Comparison of ENCODE assay signal across 10 mouse cellular contexts in genomic region chr9:69443203-69443602, GRCm38 (mm10). TPM values are rescaled to one million over a fixed set of nuclear protein-coding genes. Genes with fewer than 3 reads are reported as not detected.
DNase-seq lines count a peak whose midpoint lies in the region; ATAC-seq and TF ChIP-seq lines count a peak whose summit lies in the region.
"Had no signal": no experiment of that assay in that cellular context is flagged by ENCODE, and none has a peak within 500 bp of the region (broad histone marks: within the 10 kb centered on the region; RNA-seq: fewer than 3 reads in every experiment).

No protein-coding gene starts in this region.

- peak; percentile 49 for DNase-seq in limb, embryonic 14.5 days (ENCODE audit: low spot score)
- DNase-seq in limb, embryonic 10.5 days (ENCODE audit: low spot score) = no peak
- DNase-seq in adrenal gland, postnatal 10 days = peak; percentile 65
- peak; percentile 48 to 62 for DNase-seq in heart, postnatal 14 days
- no peak for DNase-seq in layer of hippocampus, postnatal 10 days (ENCODE audit: low spot score in 2 of 2)
- DNase-seq in cerebellum, postnatal 14 days = no peak
- DNase-seq in cerebellum, postnatal 4 days (ENCODE audit: low spot score in 2 of 2) = no peak

- H3K36me3 ChIP-seq in limb, embryonic 14.5 days (ENCODE audit: control insufficient read depth, insufficient read depth, low read length) = no peaks in the 10 kb centered on the region
- H3K36me3 ChIP-seq in limb, embryonic 10.5 days = no peaks in the 10 kb centered on the region
- H3K36me3 ChIP-seq in small intestine, adult 2 months (ENCODE audit: control insufficient read depth, insufficient read depth, low read length) = no peaks in the 10 kb centered on the region
- H3K36me3 ChIP-seq: embryonic facial prominence, embryonic 13.5 days; midbrain, embryonic 10.5 days had no signal

- intact Hi-C loops in heart, postnatal 14 days (cut with DNase I) = loop anchor here (5.0 kb wide), 1 partner anchor 34 kb away; no protein-coding TSS in a partner anchor

- H3K4me2 ChIP-seq in limb, embryonic 14.5 days (replicated peaks; ENCODE audit: low read depth, low read length, severe bottlenecking) = no peak overlapping the region
- H3K4me2 ChIP-seq: embryonic facial prominence, embryonic 13.5 days had no signal

- 31% methylated on average over 3 of the region's 3 CpGs for WGBS in limb, embryonic 14.5 days
- WGBS in limb, embryonic 10.5 days = 73% methylated on average over 3 of the region's 3 CpGs
- 14% methylated on average over 3 of the region's 3 CpGs for WGBS in small intestine, adult 2 months

- no peak overlapping the region for H3K4me3 ChIP-seq in limb, embryonic 14.5 days (replicated peaks; ENCODE audit: low read length)
- no peak overlapping the region for H3K4me3 ChIP-seq in limb, embryonic 10.5 days
- H3K4me3 ChIP-seq in small intestine, adult 2 months (ENCODE audit: low read depth, low read length) = no peak overlapping the region
- H3K4me3 ChIP-seq: embryonic facial prominence, embryonic 13.5 days; midbrain, embryonic 10.5 days had no signal

- no peaks in the 10 kb centered on the region; the same call in 1 of the 2 replicates for H3K4me1 ChIP-seq in limb, embryonic 14.5 days (ENCODE audit: control insufficient read depth, insufficient read depth, low read length)
- peaks cover 26% of the 10 kb centered on the region for H3K4me1 ChIP-seq in limb, embryonic 10.5 days
- peaks cover 13% of the 10 kb centered on the region for H3K4me1 ChIP-seq in small intestine, adult 2 months (ENCODE audit: control insufficient read depth, insufficient read depth, insufficient read length, low read length)

- no peaks in the 10 kb centered on the region for H3K27me3 ChIP-seq in limb, embryonic 14.5 days (ENCODE audit: control insufficient read depth, insufficient read depth, low read length)
- H3K27me3 ChIP-seq in limb, embryonic 10.5 days (ENCODE audit: low read depth, poor library complexity, severe bottlenecking) = no peaks in the 10 kb centered on the region
- H3K27me3 ChIP-seq in small intestine, adult 2 months (ENCODE audit: control insufficient read depth, insufficient read depth, low read length) = no peaks in the 10 kb centered on the region
- H3K27me3 ChIP-seq: embryonic facial prominence, embryonic 13.5 days had no signal

- TF ChIP-seq POLR2A in limb, embryonic 14.5 days (IDR thresholded peaks at IDR 0.05; ENCODE audit: borderline replicate concordance, extremely low read depth, insufficient read depth, insufficient read length) = no peak
- no peak for TF ChIP-seq POLR2A in small intestine, adult 2 months (IDR thresholded peaks at IDR 0.05; ENCODE audit: low read depth, low read length)

- no peak for ATAC-seq in limb, embryonic 14.5 days (ENCODE audit: low FRiP score, low read depth)

- H3K9ac ChIP-seq in limb, embryonic 14.5 days (ENCODE audit: low read depth, low read length, severe bottlenecking) = no peak overlapping the region
- H3K9ac ChIP-seq: embryonic facial prominence, embryonic 13.5 days had no signal

- no peak for TF ChIP-seq CTCF in small intestine, adult 2 months (IDR thresholded peaks at IDR 0.05; ENCODE audit: extremely low read depth, insufficient read length, insufficient replicate concordance, low read depth, low read length)

- H3K9me3 ChIP-seq in limb, embryonic 14.5 days (ENCODE audit: control insufficient read depth, low read length) = no peaks in the 10 kb centered on the region
- no peaks in the 10 kb centered on the region for H3K9me3 ChIP-seq in limb, embryonic 10.5 days (replicated peaks)
- H3K9me3 ChIP-seq: embryonic facial prominence, embryonic 13.5 days; midbrain, embryonic 10.5 days had no signal

- H3K27ac ChIP-seq in limb, embryonic 14.5 days (replicated peaks; ENCODE audit: low read depth, low read length) = no peak overlapping the region
- no peak overlapping the region for H3K27ac ChIP-seq in limb, embryonic 10.5 days
- peak overlapping the region; percentile 81 for H3K27ac ChIP-seq in small intestine, adult 2 months (ENCODE audit: insufficient read depth, low read depth, low read length)
- H3K27ac ChIP-seq: embryonic facial prominence, embryonic 13.5 days; midbrain, embryonic 10.5 days had no signal

RNA-seq across cellular contexts. Expression of gene Anxa2, which starts 10.2 kb away (rescaled TPM):
- 610 and 760 TPM in 2 replicates for polyA plus RNA-seq in limb, embryonic 14.5 days (2012; rRNA removed)
- 1,278 and 1,417 TPM in 2 replicates for polyA plus RNA-seq in limb, embryonic 14.5 days (2014; fragmentation: Nextera tagmentation; extraction: Ambion mirVana)
- 101 and 138 TPM in 2 replicates for polyA plus RNA-seq in limb, embryonic 10.5 days (2016; fragmentation: Nextera tagmentation; extraction: Ambion mirVana)
- 100 to 1,000 TPM; 333 to 340 TPM for total RNA-seq in adrenal gland, postnatal 10 days (2021)
- total RNA-seq in heart, postnatal 14 days (2021) = 100 to 1,000 TPM; 119 to 146 TPM
- 269 and 791 TPM in 2 replicates for polyA plus RNA-seq in small intestine, adult 2 months (2012; rRNA removed)
- total RNA-seq in layer of hippocampus, postnatal 10 days (2021) = 10 to 100 TPM; 17.7 to 19.2 TPM

RNA-seq across cellular contexts. Expression of gene Ice2, which starts 45.5 kb away (rescaled TPM):
- 12.0 and 13.7 TPM in 2 replicates for polyA plus RNA-seq in limb, embryonic 14.5 days (2012; rRNA removed)
- 15.8 and 16.7 TPM in 2 replicates for polyA plus RNA-seq in limb, embryonic 14.5 days (2014; fragmentation: Nextera tagmentation; extraction: Ambion mirVana)
- polyA plus RNA-seq in limb, embryonic 10.5 days (2016; fragmentation: Nextera tagmentation; extraction: Ambion mirVana) = 22.5 and 25.2 TPM in 2 replicates
- total RNA-seq in adrenal gland, postnatal 10 days (2021) = 10 to 100 TPM; 13.2 to 18.0 TPM
- 1 to 10 TPM; 8.6 to 8.8 TPM for total RNA-seq in heart, postnatal 14 days (2021)
- polyA plus RNA-seq in small intestine, adult 2 months (2012; rRNA removed) = 0.38 and 0.46 TPM in 2 replicates
- 10 to 100 TPM; 10.9 to 13.2 TPM for total RNA-seq in layer of hippocampus, postnatal 10 days (2021)

Comparison
In these comparisons a context has a peak if more than half of its experiments do, and no peak if none do; other contexts are left out.
1. DNase-seq: peak in limb, embryonic 14.5 days (single experiment), adrenal gland, postnatal 10 days (single experiment) and heart, postnatal 14 days (2 of 2); none in limb, embryonic 10.5 days (single experiment), layer of hippocampus, postnatal 10 days (0 of 2), cerebellum, postnatal 14 days (0 of 2) and cerebellum, postnatal 4 days (0 of 2).
2. RNA of gene Anxa2, which starts 10.2 kb away (total RNA-seq): 333 to 340 TPM in adrenal gland, postnatal 10 days and 119 to 146 TPM in heart, postnatal 14 days; 17.7 to 19.2 TPM in layer of hippocampus, postnatal 10 days; every median in the first group is over 4 times any median in the second.